Mouse (Mus musculus) liver, embryonic 18 days (tissue): ENCODE results near the gene G0s2. TPM values are rescaled to one million over a fixed set of nuclear protein-coding genes. Genes with fewer than 3 reads are reported as not detected.

Experiments used
- polyA plus RNA-seq: library from polyadenylated mRNA; depleted of rRNA; stranded (reverse); fragments of >200 nt; gene quantifications from 2 replicates; pipeline ENCODE4 v1.2.3, GENCODE M21; 2012; rRNA removed

The G0s2 gene
- 364 and 512 TPM in 2 replicates for polyA plus RNA-seq

GRCm38 (mm10) chr1:193272916-193273601 lies at the start of gene G0s2:
TSS of gene G0s2 (minus strand) at chr1:193273217.

GRCm38 (mm10) chr1:193263955-193264598 lies 8.9 kb downstream of the G0s2 start, which contains the start of gene Hsd11b1:
TSS of gene Hsd11b1 (minus strand) at chr1:193264075.

Other genes starting within 250 kb of the G0s2 start
- 1.9 and 2.3 TPM in 2 replicates for gene Syt14, start 237.4 kb downstream of the G0s2 start, polyA plus RNA-seq
- 7.0 and 7.8 TPM in 2 replicates for gene Diexf, start 142.9 kb downstream of the G0s2 start, polyA plus RNA-seq
- gene Irf6, start 120.1 kb downstream of the G0s2 start, polyA plus RNA-seq: 12.9 and 15.1 TPM in 2 replicates
- gene A130010J15Rik, start 105.2 kb downstream of the G0s2 start, polyA plus RNA-seq: 2.2 and 2.6 TPM in 2 replicates
- 9.9 and 11.5 TPM in 2 replicates for gene Traf3ip3, start 71.5 kb downstream of the G0s2 start, polyA plus RNA-seq
- gene Lamb3, start 65.5 kb downstream of the G0s2 start, polyA plus RNA-seq: 1.4 and 2.2 TPM in 2 replicates
- gene Hsd11b1, start 9.1 kb downstream of the G0s2 start, polyA plus RNA-seq: 121 and 154 TPM in 2 replicates
- 0.26 and 0.28 TPM in 2 replicates for gene Camk1g, start 97.1 kb upstream of the G0s2 start, polyA plus RNA-seq